Mouse (Mus musculus): ENCODE measurements around the gene Sox8.

Sox8 gene

GRCm38 (mm10) chr17:25570648-25571452, at the start of gene Sox8:
Sox8 (minus strand) TSS chr17:25570686.
- DNase-seq, result peak; percentile 79

GRCm38 (mm10) chr17:25618508-25619056, 48.1 kb upstream of the Sox8 start:
- DNase-seq, result no peak

- DNase-seq, result no peak
Observed at GRCm38 (mm10) chr17:25614723-25615510, 44.4 kb upstream of the Sox8 start.

GRCm38 (mm10) chr17:25613323-25613722, 42.8 kb upstream of the Sox8 start:
- no peak for DNase-seq

- no peak for DNase-seq
Observed at GRCm38 (mm10) chr17:25612537-25612936, 42.1 kb upstream of the Sox8 start.

- no peak for DNase-seq
Observed at GRCm38 (mm10) chr17:25610151-25610550, 39.7 kb upstream of the Sox8 start.

GRCm38 (mm10) chr17:25609506-25609828, 39.0 kb upstream of the Sox8 start:
- no peak for DNase-seq

- DNase-seq, result no peak
Observed at GRCm38 (mm10) chr17:25608821-25609505, 38.5 kb upstream of the Sox8 start.

- DNase-seq, result no peak
Observed at GRCm38 (mm10) chr17:25608137-25608785, 37.8 kb upstream of the Sox8 start.

GRCm38 (mm10) chr17:25604234-25604633, 33.7 kb upstream of the Sox8 start:
- peak; percentile 8 for DNase-seq

- DNase-seq, result no peak
Observed at GRCm38 (mm10) chr17:25602366-25602765, 31.9 kb upstream of the Sox8 start.

GRCm38 (mm10) chr17:25597537-25597936, 27.1 kb upstream of the Sox8 start:
- no peak for DNase-seq

- DNase-seq, result no peak
Observed at GRCm38 (mm10) chr17:25595495-25595894, 25.0 kb upstream of the Sox8 start.

- DNase-seq, result no peak
Observed at GRCm38 (mm10) chr17:25593411-25594261, 23.1 kb upstream of the Sox8 start.

- DNase-seq, result no peak
Observed at GRCm38 (mm10) chr17:25592336-25592735, 21.9 kb upstream of the Sox8 start.

GRCm38 (mm10) chr17:25590985-25591384, 20.5 kb upstream of the Sox8 start:
- no peak for DNase-seq

- no peak for DNase-seq
Observed at GRCm38 (mm10) chr17:25590068-25590467, 19.6 kb upstream of the Sox8 start.

- DNase-seq, result peak; percentile 65
Observed at GRCm38 (mm10) chr17:25584646-25585045, 14.2 kb upstream of the Sox8 start.

GRCm38 (mm10) chr17:25583858-25584257, 13.4 kb upstream of the Sox8 start:
- no peak for DNase-seq

- DNase-seq, result no peak
Observed at GRCm38 (mm10) chr17:25583099-25583498, 12.6 kb upstream of the Sox8 start.

GRCm38 (mm10) chr17:25582076-25582475, 11.6 kb upstream of the Sox8 start:
- no peak for DNase-seq
